Mouse (Mus musculus): ENCODE measurements around the gene Eif4e2. TPM values are rescaled to one million over a fixed set of nuclear protein-coding genes. Genes with fewer than 3 reads are reported as not detected.

Eif4e2 gene
- total and polyA plus RNA-seq, 3 experiments: 175 to 264 (median 228) TPM

GRCm38 (mm10) chr1:87187037-87187355, 26.7 kb upstream of the Eif4e2 start:
- no peak overlapping the region for H3K4me3 ChIP-seq (replicated peaks in 1 of 3; ENCODE audit: low read depth in 2 of 3, low read length in 2 of 3, poor library complexity in 1 of 3)
- H3K4me1 ChIP-seq (ENCODE audit: control insufficient read depth in 1 of 2, insufficient read depth in 2 of 2): peaks cover 4 to 13% of the 10 kb centered on the region in 2 experiments
- peak; percentile 42 for DNase-seq (ENCODE audit: extremely low read depth)
- H3K36me3 ChIP-seq (replicated peaks in 1 of 2; ENCODE audit: control insufficient read depth in 1 of 2, insufficient read depth in 1 of 2, low read length in 1 of 2): no peaks in the 10 kb centered on the region
- in situ Hi-C loops (cut with MboI; ENCODE audit: low pct_ligation_motif_present, low pct_unique_long_range_greater_than_20kb, low sequenced_read_pairs): loop anchor here (5.0 to 10.0 kb wide), 2 partner anchors 85 to 522 kb away; partner anchors contain the start of gene Alpi
- H3K9me3 ChIP-seq (replicated peaks; ENCODE audit: low read length): no peaks in the 10 kb centered on the region
- H3K79me2 ChIP-seq (replicated peaks; ENCODE audit: control insufficient read depth, extremely low read depth, insufficient read depth, poor library complexity, severe bottlenecking): no peaks in the 10 kb centered on the region
- TF ChIP-seq ETS1 (conservative IDR thresholded peaks at IDR 0.05; ENCODE audit: low read depth, low read length) (no peak), CTCF (conservative IDR thresholded peaks at IDR 0.05 in 1 of 2, IDR thresholded peaks at IDR 0.05 in 1 of 2; ENCODE audit: low read depth in 2 of 2, low read length in 2 of 2) (peak; percentile 63 to 84), SMC3 (IDR thresholded peaks at IDR 0.05; ENCODE audit: low read depth, low read length) (peak; percentile 48), IRF4 (IDR thresholded peaks at IDR 0.05; ENCODE audit: low read depth, low read length) (0 out of 2 replicates have a peak, but pooled peaks have one; percentile 11), RAD21 (IDR thresholded peaks at IDR 0.05; ENCODE audit: low read depth, low read length) (peak; percentile 73)
- H3K27ac ChIP-seq (ENCODE audit: insufficient read depth, low read depth): no peak overlapping the region
- dilution Hi-C loops (cut with MboI; ENCODE audit: extremely low pct_ligation_motif_present, extremely low pct_unique_long_range_greater_than_20kb, low sequenced_read_pairs): no loop called here
- peaks cover 62% of the 10 kb centered on the region for H3K27me3 ChIP-seq (replicated peaks)
- no peak overlapping the region for H3K9ac ChIP-seq (ENCODE audit: insufficient read depth, low read depth)
- H3K4me2 ChIP-seq (ENCODE audit: insufficient read depth, low read depth, poor library complexity, severe bottlenecking): peak overlapping the region; percentile 7; the same call in 1 of the 2 replicates

GRCm38 (mm10) chr1:87190429-87190828, 23.3 kb upstream of the Eif4e2 start, which contains the start of gene Chrnd:
Gene Chrnd, plus strand, starts transcription at chr1:87190607.
- Histone ChIP-seq H3K9ac (ENCODE audit: insufficient read depth, low read depth) (no peak within 1 kb of the TSS), H3K4me2 (ENCODE audit: insufficient read depth, low read depth, poor library complexity, severe bottlenecking) (no peak within 1 kb of the TSS), H3K4me1 (ENCODE audit: control insufficient read depth in 1 of 2, insufficient read depth in 2 of 2) (peaks cover 5 to 9% of the 10 kb centered on the region in 2 experiments), H3K79me2 (replicated peaks; ENCODE audit: control insufficient read depth, extremely low read depth, insufficient read depth, poor library complexity, severe bottlenecking) (no peaks in the 10 kb centered on the region), H3K36me3 (replicated peaks in 1 of 2; ENCODE audit: control insufficient read depth in 1 of 2, insufficient read depth in 1 of 2, low read length in 1 of 2) (no peaks in the 10 kb centered on the region), H3K9me3 (replicated peaks; ENCODE audit: low read length) (no peaks in the 10 kb centered on the region), H3K27me3 (replicated peaks) (peaks cover 64% of the 10 kb centered on the region), H3K4me3 (replicated peaks in 1 of 3; ENCODE audit: low read depth in 2 of 3, low read length in 2 of 3, poor library complexity in 1 of 3) (no peak within 1 kb of the TSS), H3K27ac (ENCODE audit: insufficient read depth, low read depth) (no peak within 1 kb of the TSS)
- DNase-seq (ENCODE audit: extremely low read depth): no peak
- dilution Hi-C loops (cut with MboI; ENCODE audit: extremely low pct_ligation_motif_present, extremely low pct_unique_long_range_greater_than_20kb, low sequenced_read_pairs): no loop called here
- TF ChIP-seq ETS1 (conservative IDR thresholded peaks at IDR 0.05; ENCODE audit: low read depth, low read length) (no peak), GABPA (IDR thresholded peaks at IDR 0.05; ENCODE audit: insufficient replicate concordance, low read depth, low read length) (no peak), ELF1 (IDR thresholded peaks at IDR 0.05; ENCODE audit: low read depth, low read length) (no peak), NELFE (IDR thresholded peaks at IDR 0.05; ENCODE audit: low read depth, low read length) (no peak)
- in situ Hi-C loops (cut with MboI; ENCODE audit: low pct_ligation_motif_present, low pct_unique_long_range_greater_than_20kb, low sequenced_read_pairs): no loop called here

- no peak overlapping the region for H3K4me3 ChIP-seq (replicated peaks in 1 of 3; ENCODE audit: low read depth in 2 of 3, low read length in 2 of 3, poor library complexity in 1 of 3)
- in situ Hi-C loops (cut with MboI; ENCODE audit: low pct_ligation_motif_present, low pct_unique_long_range_greater_than_20kb, low sequenced_read_pairs): no loop called here
- no peak overlapping the region for H3K27ac ChIP-seq (ENCODE audit: insufficient read depth, low read depth)
- TF ChIP-seq IRF4 (IDR thresholded peaks at IDR 0.05; ENCODE audit: low read depth, low read length): no peak
- TF ChIP-seq MYC (IDR thresholded peaks at IDR 0.05; ENCODE audit: low read depth, low read length): no peak
- TF ChIP-seq CHD1 (IDR thresholded peaks at IDR 0.05; ENCODE audit: low read depth, low read length): no peak
- no peak for TF ChIP-seq ZMIZ1 (IDR thresholded peaks at IDR 0.05; ENCODE audit: low read depth, low read length)
- no peak for TF ChIP-seq TCF12 (IDR thresholded peaks at IDR 0.05; ENCODE audit: low read depth, low read length)
- TF ChIP-seq SIN3A (IDR thresholded peaks at IDR 0.05; ENCODE audit: low read length): no peak
- TF ChIP-seq EP300 (IDR thresholded peaks at IDR 0.05; ENCODE audit: low read length): no peak
- no peak for TF ChIP-seq E2F4 (IDR thresholded peaks at IDR 0.05; ENCODE audit: insufficient replicate concordance, low read depth, low read length)
- TF ChIP-seq ZKSCAN1 (IDR thresholded peaks at IDR 0.05; ENCODE audit: borderline replicate concordance, low read depth, low read length): no peak
- no peak for TF ChIP-seq USF1 (IDR thresholded peaks at IDR 0.05; ENCODE audit: low read depth, low read length)
- no peak for TF ChIP-seq NELFE (IDR thresholded peaks at IDR 0.05; ENCODE audit: low read depth, low read length)
- no peak for TF ChIP-seq SMC3 (IDR thresholded peaks at IDR 0.05; ENCODE audit: low read depth, low read length)
- no peak for TF ChIP-seq PAX5 (IDR thresholded peaks at IDR 0.05; ENCODE audit: low read length)
- no peak for TF ChIP-seq ELF1 (IDR thresholded peaks at IDR 0.05; ENCODE audit: low read depth, low read length)
- TF ChIP-seq UBTF (IDR thresholded peaks at IDR 0.05; ENCODE audit: low read depth, low read length): no peak
- no peak for TF ChIP-seq CHD2 (IDR thresholded peaks at IDR 0.05; ENCODE audit: low read length)
- dilution Hi-C loops (cut with MboI; ENCODE audit: extremely low pct_ligation_motif_present, extremely low pct_unique_long_range_greater_than_20kb, low sequenced_read_pairs): no loop called here
- H3K9ac ChIP-seq (ENCODE audit: insufficient read depth, low read depth): no peak overlapping the region
- no peaks in the 10 kb centered on the region for H3K79me2 ChIP-seq (replicated peaks; ENCODE audit: control insufficient read depth, extremely low read depth, insufficient read depth, poor library complexity, severe bottlenecking)
- H3K27me3 ChIP-seq (replicated peaks): peaks cover 40% of the 10 kb centered on the region
- no peak overlapping the region for H3K4me2 ChIP-seq (ENCODE audit: insufficient read depth, low read depth, poor library complexity, severe bottlenecking)
- peaks cover 2 to 3% of the 10 kb centered on the region in 2 experiments; a peak in 2 of 4 replicates for H3K4me1 ChIP-seq (ENCODE audit: control insufficient read depth in 1 of 2, insufficient read depth in 2 of 2)
- H3K36me3 ChIP-seq (replicated peaks in 1 of 2; ENCODE audit: control insufficient read depth in 1 of 2, insufficient read depth in 1 of 2, low read length in 1 of 2): no peaks in the 10 kb centered on the region
- DNase-seq (ENCODE audit: extremely low read depth): no peak
- no peaks in the 10 kb centered on the region for H3K9me3 ChIP-seq (replicated peaks; ENCODE audit: low read length)
These were observed 16.4 kb upstream of the Eif4e2 start for GRCm38 (mm10) chr1:87197296-87197695.

Data from CH12.LX (cell line).